8 mouse cellular contexts compared by ENCODE assay signal in the genomic region with DNA sequence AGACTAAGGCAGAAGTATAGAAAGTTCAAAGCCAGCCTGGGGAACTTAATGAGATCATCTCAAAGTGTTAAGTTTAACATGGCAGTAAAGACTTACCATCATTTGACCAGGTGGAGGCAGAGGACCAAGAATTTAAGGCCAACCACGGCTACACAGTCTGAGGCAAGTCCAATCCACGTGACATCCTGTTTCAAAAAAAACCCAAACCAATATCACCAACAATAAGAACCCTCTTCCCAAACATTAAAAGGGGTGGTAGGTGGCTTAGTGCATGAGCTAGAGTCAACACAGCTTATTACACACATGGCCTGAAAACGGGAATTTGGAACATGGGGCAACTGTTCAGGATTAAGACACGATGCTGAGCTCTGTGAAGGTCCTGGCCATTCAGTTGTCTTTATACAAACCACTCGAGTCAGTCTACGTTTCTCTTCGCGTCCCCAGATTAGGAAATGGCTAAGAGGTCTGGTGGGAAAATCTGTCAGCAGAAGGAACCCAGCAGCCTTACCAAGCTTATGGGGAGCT. TPM values are rescaled to one million over a fixed set of nuclear protein-coding genes. Genes with fewer than 3 reads are reported as not detected.
A peak's percentile ranks its signal among the peaks of the same experiment; 100 is the strongest.
DNase-seq lines count a peak whose midpoint lies in the region; ATAC-seq and TF ChIP-seq lines count a peak whose summit lies in the region.

No protein-coding gene starts in this region.

- peak overlapping the region; percentile 90 for H3K27ac ChIP-seq in heart, embryonic 15.5 days
- H3K27ac ChIP-seq in ES-Bruce4 (ENCODE audit: insufficient read depth, low read length) = peak overlapping the region; percentile 27
- H3K27ac ChIP-seq in forebrain, embryonic 16.5 days (ENCODE audit: low read length) = peak overlapping the region; percentile 90
- H3K27ac ChIP-seq in macrophage = peak overlapping the region; percentile 77

- no peak for DNase-seq in heart, adult 18-20 months
- DNase-seq in frontal cortex, adult 2 months (ENCODE audit: extremely low spot score in 1 of 2, low spot score in 1 of 2) = no peak
- DNase-seq in kidney, postnatal 14 days = no peak
- DNase-seq in left cerebral cortex, postnatal 36 days (ENCODE audit: low spot score in 2 of 2) = no peak

- intact Hi-C loops in left cerebral cortex, postnatal 36 days (cut with DNase I) = loop anchor here (10.0 kb wide), 1 partner anchor 250 kb away; no protein-coding TSS in a partner anchor

- no peak for TF ChIP-seq POLR2A in ES-Bruce4 (IDR thresholded peaks at IDR 0.05; ENCODE audit: insufficient read depth, low read length)

- peak overlapping the region; percentile 72 for H3K4me2 ChIP-seq in heart, embryonic 15.5 days
- H3K4me2 ChIP-seq in forebrain, embryonic 16.5 days (ENCODE audit: low read length) = peak overlapping the region; percentile 69

- no peaks in the 10 kb centered on the region for H3K36me3 ChIP-seq in heart, embryonic 15.5 days
- no peaks in the 10 kb centered on the region for H3K36me3 ChIP-seq in ES-Bruce4 (ENCODE audit: control insufficient read depth, insufficient read depth, low read length, poor library complexity, severe bottlenecking)
- H3K36me3 ChIP-seq in forebrain, embryonic 16.5 days (ENCODE audit: control insufficient read depth, insufficient read depth) = no peaks in the 10 kb centered on the region
- no peaks in the 10 kb centered on the region for H3K36me3 ChIP-seq in macrophage (ENCODE audit: inconsistent target)

- no peaks in the 10 kb centered on the region for H3K9me3 ChIP-seq in heart, embryonic 15.5 days (replicated peaks)
- H3K9me3 ChIP-seq in ES-Bruce4 (replicated peaks; ENCODE audit: control insufficient read depth, insufficient read depth, low read length, poor library complexity, severe bottlenecking) = no peaks in the 10 kb centered on the region; the same call in 1 of the 2 replicates
- no peaks in the 10 kb centered on the region for H3K9me3 ChIP-seq in forebrain, embryonic 16.5 days (ENCODE audit: control insufficient read depth, low read length)

- 19% methylated on average over 8 of the region's 8 CpGs for WGBS in heart, embryonic 15.5 days
- 33% methylated on average over 8 of the region's 8 CpGs for WGBS in forebrain, embryonic 16.5 days
- 6% methylated on average over 8 of the region's 8 CpGs for WGBS in macrophage (ENCODE audit: missing documents)

- no peak for TF ChIP-seq EP300 in ES-Bruce4 (IDR thresholded peaks at IDR 0.05; ENCODE audit: insufficient read depth, low read depth, low read length)

- H3K9ac ChIP-seq in heart, embryonic 15.5 days = peak overlapping the region; percentile 65
- H3K9ac ChIP-seq in ES-Bruce4 (ENCODE audit: low read depth, poor library complexity, severe bottlenecking) = peak overlapping the region; percentile 71
- peak overlapping the region; percentile 61 for H3K9ac ChIP-seq in forebrain, embryonic 16.5 days (replicated peaks; ENCODE audit: low read depth, low read length)

- H3K4me3 ChIP-seq in heart, embryonic 15.5 days = peak overlapping the region; percentile 95
- H3K4me3 ChIP-seq in ES-Bruce4 (ENCODE audit: low read depth, low read length) = peak overlapping the region; percentile 83
- peak overlapping the region; percentile 64 for H3K4me3 ChIP-seq in forebrain, embryonic 16.5 days (replicated peaks; ENCODE audit: low read length)
- peak overlapping the region; percentile 42 for H3K4me3 ChIP-seq in macrophage (ENCODE audit: inconsistent target)

- H3K79me2 ChIP-seq in macrophage (ENCODE audit: inconsistent target) = peaks cover 36% of the 10 kb centered on the region; the same call in 1 of the 2 replicates

- peaks cover 29% of the 10 kb centered on the region for H3K4me1 ChIP-seq in heart, embryonic 15.5 days (replicated peaks)
- H3K4me1 ChIP-seq in ES-Bruce4 (ENCODE audit: control insufficient read depth, insufficient read depth, low read length) = no peaks in the 10 kb centered on the region
- peaks cover 18% of the 10 kb centered on the region for H3K4me1 ChIP-seq in forebrain, embryonic 16.5 days (replicated peaks; ENCODE audit: control insufficient read depth, insufficient read depth, low read length)

- H3K27me3 ChIP-seq in heart, embryonic 15.5 days = no peaks in the 10 kb centered on the region
- H3K27me3 ChIP-seq in ES-Bruce4 (ENCODE audit: control insufficient read depth, insufficient read depth, low read length, poor library complexity, severe bottlenecking) = no peaks in the 10 kb centered on the region
- H3K27me3 ChIP-seq in forebrain, embryonic 16.5 days (replicated peaks; ENCODE audit: control insufficient read depth, insufficient read depth, low read length) = no peaks in the 10 kb centered on the region; the same call in 1 of the 2 replicates

- no peak for ATAC-seq in heart, embryonic 15.5 days (replicated peaks; ENCODE audit: insufficient number of reproducible peaks, insufficient read depth, low FRiP score, low read depth)
- ATAC-seq in forebrain, embryonic 16.5 days = peak; percentile 16

- TF ChIP-seq CTCF in ES-Bruce4 (IDR thresholded peaks at IDR 0.05; ENCODE audit: low read depth, low read length) = no peak

RNA-seq across cellular contexts. Expression of gene Usp28, which starts 0.8 kb away (rescaled TPM):
- polyA plus RNA-seq in heart, embryonic 15.5 days (2015; fragmentation: Nextera tagmentation; extraction: Ambion mirVana) = 99.1 and 102 TPM in 2 replicates
- 100 to 1,000 TPM; 115 to 135 TPM for total RNA-seq in heart, adult 18-20 months (2021)
- polyA plus RNA-seq in ES-Bruce4 (2011; ENCODE audit: insufficient read depth, insufficient read length, low read depth, missing spikeins) = 134 and 157 TPM in 2 replicates
- polyA plus RNA-seq in forebrain, embryonic 16.5 days (2015; fragmentation: Nextera tagmentation; extraction: Ambion mirVana) = 36.8 and 40.5 TPM in 2 replicates
- 10 to 100 TPM in 24 of 26 experiments, 1 to 10 TPM in 2; 5.0 to 59.0 (median 33.9) TPM for total RNA-seq in macrophage (2018; cell fraction: chromatin; rRNA removed)
- total RNA-seq in macrophage (2018; cell fraction: cytosol; rRNA removed) = 1 to 10 TPM; 2.1 to 9.7 (median 4.5) TPM
- total RNA-seq in macrophage (2018; cell fraction: nucleus; rRNA removed) = 10 to 100 TPM in 21 of 26 experiments, 1 to 10 TPM in 5; 2.8 to 41.4 (median 16.0) TPM
- polyA plus RNA-seq in macrophage (2018) = 6.4 to 8.5 TPM (median 7.9 TPM) in 3 replicates
- polyA plus RNA-seq in frontal cortex, adult 2 months (2012; rRNA removed) = 57.3 and 58.7 TPM in 2 replicates
- total RNA-seq in left cerebral cortex, postnatal 36 days (2021) = 10 to 100 TPM; 35.6 to 52.3 TPM

RNA-seq across cellular contexts. Expression of gene Htr3b, which starts 19.6 kb away (rescaled TPM):
- polyA plus RNA-seq in heart, embryonic 15.5 days (2015; fragmentation: Nextera tagmentation; extraction: Ambion mirVana) = 0.24 TPM in 1 of 2 replicates, not detected in the other
- total RNA-seq in heart, adult 18-20 months (2021) = not detected
- not detected in 2 replicates for polyA plus RNA-seq in ES-Bruce4 (2011; ENCODE audit: insufficient read depth, insufficient read length, low read depth, missing spikeins)
- polyA plus RNA-seq in forebrain, embryonic 16.5 days (2015; fragmentation: Nextera tagmentation; extraction: Ambion mirVana) = not detected in 2 replicates
- total RNA-seq in macrophage (2018; cell fraction: chromatin; rRNA removed) = not detected
- not detected for total RNA-seq in macrophage (2018; cell fraction: cytosol; rRNA removed)
- not detected for total RNA-seq in macrophage (2018; cell fraction: nucleus; rRNA removed)
- polyA plus RNA-seq in macrophage (2018) = not detected in 3 replicates
- not detected in 2 replicates for polyA plus RNA-seq in frontal cortex, adult 2 months (2012; rRNA removed)
- not detected for total RNA-seq in left cerebral cortex, postnatal 36 days (2021)

Comparison
In these comparisons a context has a peak if more than half of its experiments do, and no peak if none do; other contexts are left out.
1. H3K27ac ChIP-seq: peak in every context shown above with its lines; median percentile 90 in heart, embryonic 15.5 days; 90 in forebrain, embryonic 16.5 days; 77 in macrophage; 27 in ES-Bruce4.
2. H3K4me3 ChIP-seq: peak in every context shown above with its lines; median percentile 95 in heart, embryonic 15.5 days; 83 in ES-Bruce4; 64 in forebrain, embryonic 16.5 days; 42 in macrophage.